Mouse (Mus musculus): ENCODE data around the gene Cfap97d1.
A peak's percentile ranks its signal among the peaks of the same experiment; 100 is the strongest.

DNA sequence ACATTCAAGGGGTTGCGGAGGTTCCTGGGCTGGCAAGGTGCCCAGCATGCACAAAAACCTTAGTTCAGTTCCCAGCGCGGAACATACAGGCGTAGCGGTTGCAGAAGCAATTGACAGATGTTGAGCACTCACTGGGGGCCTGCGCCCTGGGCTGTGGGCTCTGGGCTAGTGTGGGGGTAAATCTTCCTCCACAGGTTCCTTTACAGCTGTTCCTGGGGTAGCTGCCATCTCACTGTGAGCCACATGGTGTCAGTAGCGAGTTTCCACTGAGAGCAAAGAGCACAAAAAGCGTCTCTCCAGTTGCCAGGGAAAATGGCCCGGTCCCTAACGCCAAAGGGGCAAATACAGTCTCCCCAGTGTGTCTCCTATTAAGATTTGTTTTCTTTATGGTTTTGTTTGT is 1.9 kb downstream of the Cfap97d1 start:
- TF ChIP-seq CTCF (IDR thresholded peaks at IDR 0.05 in 2 of 3, conservative IDR thresholded peaks at IDR 0.05 in 1 of 3; ENCODE audit: control insufficient read depth in 1 of 3, insufficient read depth in 1 of 3, low read depth in 2 of 3, low read length in 3 of 3, poor library complexity in 1 of 3, severe bottlenecking in 1 of 3) (peak; percentile 87 to 99 (median 96)), POLR2A (IDR thresholded peaks at IDR 0.05; ENCODE audit: control insufficient read depth in 1 of 2, insufficient read depth in 1 of 2, low read depth in 1 of 2, low read length in 2 of 2, poor library complexity in 1 of 2) (no peak), USF1 (IDR thresholded peaks at IDR 0.05; ENCODE audit: low read depth, low read length) (0 out of 2 replicates have a peak, but pooled peaks have one; percentile 8), ZNF384 (IDR thresholded peaks at IDR 0.05; ENCODE audit: low read depth, low read length) (no peak), ZC3H11A (IDR thresholded peaks at IDR 0.05; ENCODE audit: low read depth, low read length) (peak; percentile 89), EP300 (IDR thresholded peaks at IDR 0.05; ENCODE audit: low read depth in 1 of 2, low read length in 2 of 2) (no peak), NRF1 (IDR thresholded peaks at IDR 0.05; ENCODE audit: insufficient read depth, low read depth, low read length, poor library complexity, severe bottlenecking) (no peak; the same call in 1 of the 2 replicates), GABPA (IDR thresholded peaks at IDR 0.05; ENCODE audit: low read depth, low read length) (no peak), JUND (IDR thresholded peaks at IDR 0.05; ENCODE audit: low read depth, low read length) (no peak), RAD21 (IDR thresholded peaks at IDR 0.05; ENCODE audit: low read depth, low read length) (peak; percentile 97), CHD2 (IDR thresholded peaks at IDR 0.05; ENCODE audit: low read length) (no peak), MXI1 (IDR thresholded peaks at IDR 0.05; ENCODE audit: low read depth, low read length) (peak; percentile 74; the same call in 1 of the 2 replicates), GATA1 (IDR thresholded peaks at IDR 0.05; ENCODE audit: low read depth, low read length) (no peak), CHD1 (IDR thresholded peaks at IDR 0.05; ENCODE audit: low read depth, low read length) (no peak)
